Mouse (Mus musculus) midbrain, postnatal 0 days (tissue): Measurements from ENCODE around the gene Tmem260. TPM values are rescaled to one million over a fixed set of nuclear protein-coding genes. Genes with fewer than 3 reads are reported as not detected.

Source experiments
- ATAC-seq: fragments of 200-750 bp; cut with Nextera tagmentation; 2 replicates; pipeline ENCODE4 v1.8.0; 2017; ENCODE audit warnings: moderate number of reproducible peaks, mild to moderate bottlenecking, moderate TSS enrichment, moderate library complexity; ENCODE audit not compliant: low FRiP score
- DNase-seq: peaks from one replicate; pipeline ENCODE4 v3.0.0-alpha.2; 2015; ENCODE audit warnings: low spot score
- H3K27ac ChIP-seq: fragments of 300-500 bp; sonication (generic); 2 replicates; pipeline ENCODE4 v1.5.1; 2014; ENCODE audit warnings: low read depth, mild to moderate bottlenecking, low read length, mixed read lengths
- H3K27me3 ChIP-seq: fragments of 300-500 bp; sonication (generic); 2 replicates; pipeline ENCODE4 v1.6.1; 2014; ENCODE audit warnings: low read length, control low read depth, mixed read lengths; ENCODE audit not compliant: insufficient read depth
- H3K36me3 ChIP-seq: fragments of 300-500 bp; sonication (generic); 2 replicates; pipeline ENCODE4 v1.6.1; 2014; ENCODE audit warnings: low read length, control low read depth, mixed read lengths; ENCODE audit not compliant: insufficient read depth
- H3K4me1 ChIP-seq: fragments of 300-500 bp; sonication (generic); 2 replicates; pipeline ENCODE4 v1.6.1; 2014; ENCODE audit warnings: mild to moderate bottlenecking, control low read depth, antibody characterized with exemption, low read length, mixed read lengths; ENCODE audit not compliant: insufficient read depth
- H3K4me2 ChIP-seq: fragments of 300-500 bp; sonication (generic); 2 replicates; pipeline ENCODE4 v1.6.1; 2014; ENCODE audit warnings: low read depth, mild to moderate bottlenecking, low read length, mixed read lengths; ENCODE audit not compliant: poor library complexity, severe bottlenecking
- H3K4me3 ChIP-seq: fragments of 300-500 bp; sonication (generic); 2 replicates; pipeline ENCODE4 v1.5.1; 2014; ENCODE audit warnings: low read depth, mild to moderate bottlenecking, low read length, moderate library complexity
- H3K9ac ChIP-seq: fragments of 300-500 bp; sonication (generic); replicated peaks from 2 replicates; pipeline ENCODE4 v1.6.1; 2014; ENCODE audit warnings: mild to moderate bottlenecking, low read length, moderate library complexity, mixed read lengths; ENCODE audit not compliant: poor library complexity, severe bottlenecking
- H3K9me3 ChIP-seq: fragments of 300-500 bp; sonication (generic); 2 replicates; pipeline ENCODE4 v1.6.1; 2016; ENCODE audit warnings: low read length, control low read depth
- CTCF ChIP-seq: IDR thresholded peaks from 2 replicates; pipeline ENCODE4 v1.5.1; 2016; ENCODE audit warnings: antibody characterized with exemption, mild to moderate bottlenecking
- WGBS: fragments of 180-500 bp; shearing (Covaris S2); extraction: QIAGEN DNeasy Blood & Tissue Kit; methylation state at CpG from one replicate; pipeline ENCODE4 v1.1.7; 2014; 5-methylcytosine and 5-hydroxymethylcytosine counted together
- polyA plus RNA-seq: library from polyadenylated mRNA; unstranded; fragments of >200 nt; fragmentation: Nextera tagmentation; extraction: Ambion mirVana; gene quantifications from 2 replicates; pipeline ENCODE4 v1.2.1, GENCODE M21; 2015
- total RNA-seq: library from RNA; depleted of rRNA; stranded (reverse); fragments of >200 nt; gene quantifications from 2 replicates; pipeline ENCODE4 v1.2.3, GENCODE M21; 2014

Tmem260 gene
- total and polyA plus RNA-seq, 2 experiments from 2014 or later = 14.2 to 17.4 TPM

- 75% methylated on average over 6 of the region's 6 CpGs for WGBS
- Histone ChIP-seq H3K9ac (no peak overlapping the region), H3K4me1 (no peaks in the 10 kb centered on the region), H3K27me3 (no peaks in the 10 kb centered on the region), H3K36me3 (0 out of 2 replicates have a peak, but pooled peaks cover 3% of the 10 kb centered on the region), H3K4me2 (no peak overlapping the region), H3K9me3 (no peaks in the 10 kb centered on the region), H3K4me3 (no peak overlapping the region), H3K27ac (no peak overlapping the region)
- no peak for ATAC-seq
- no peak for DNase-seq
- TF ChIP-seq CTCF = no peak
These were observed 36.8 kb downstream of the Tmem260 start for GRCm38 (mm10) chr14:48482762-48483161.

GRCm38 (mm10) chr14:48493896-48494295 is 48.0 kb downstream of the Tmem260 start:
- peak; percentile 61 for DNase-seq
- peak; percentile 34; the same call in 1 of the 2 replicates for ATAC-seq
- H3K4me1 ChIP-seq = no peaks in the 10 kb centered on the region
- H3K4me3 ChIP-seq = no peak overlapping the region
- no peaks in the 10 kb centered on the region for H3K27me3 ChIP-seq
- H3K9me3 ChIP-seq = no peaks in the 10 kb centered on the region
- H3K36me3 ChIP-seq = peaks cover 9% of the 10 kb centered on the region
- no peak overlapping the region for H3K27ac ChIP-seq
- no peak overlapping the region for H3K4me2 ChIP-seq
- 33% methylated on average over 4 of the region's 4 CpGs for WGBS
- peak; percentile 80 for TF ChIP-seq CTCF
- no peak overlapping the region for H3K9ac ChIP-seq

DNA sequence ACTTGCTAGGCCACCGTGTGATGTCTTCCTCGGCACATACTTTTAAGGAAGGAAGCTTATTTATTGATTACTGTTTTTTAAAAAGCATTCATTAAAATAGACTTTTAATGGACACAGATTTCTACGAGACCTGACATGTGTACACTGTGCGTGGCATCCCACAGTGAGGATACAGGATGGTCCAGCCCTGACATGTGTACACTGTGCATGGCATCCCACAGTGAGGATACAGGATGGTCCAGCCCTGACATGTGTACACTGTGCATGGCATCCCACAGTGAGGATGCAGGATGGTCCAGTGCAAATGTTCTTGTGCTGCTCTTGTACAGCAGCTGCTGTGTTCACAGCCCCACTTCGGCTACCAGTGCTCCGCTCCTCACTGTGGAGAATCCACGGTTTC is 56.6 kb downstream of the Tmem260 start:
- Histone ChIP-seq H3K9ac (no peak overlapping the region), H3K27ac (no peak overlapping the region), H3K4me2 (no peak overlapping the region), H3K27me3 (no peaks in the 10 kb centered on the region), H3K4me3 (no peak overlapping the region), H3K36me3 (peaks cover 9% of the 10 kb centered on the region), H3K4me1 (no peaks in the 10 kb centered on the region; the same call in 1 of the 2 replicates), H3K9me3 (no peaks in the 10 kb centered on the region)
- DNase-seq = no peak
- no peak for ATAC-seq
- no peak for TF ChIP-seq CTCF
- WGBS = 88% methylated on average over 7 of the region's 7 CpGs

- ATAC-seq = no peak
- peak; percentile 28 for DNase-seq
- TF ChIP-seq CTCF = no peak
- peaks cover 3% of the 10 kb centered on the region; the same call in 1 of the 2 replicates for H3K36me3 ChIP-seq
- H3K9me3 ChIP-seq = no peaks in the 10 kb centered on the region
- no peaks in the 10 kb centered on the region for H3K27me3 ChIP-seq
- no peak overlapping the region for H3K4me2 ChIP-seq
- H3K27ac ChIP-seq = no peak overlapping the region
- H3K9ac ChIP-seq = no peak overlapping the region
- no peaks in the 10 kb centered on the region; the same call in 1 of the 2 replicates for H3K4me1 ChIP-seq
- WGBS = 32% methylated on average over 18 of the region's 18 CpGs
- no peak overlapping the region for H3K4me3 ChIP-seq
These were observed 58.0 kb downstream of the Tmem260 start for GRCm38 (mm10) chr14:48503691-48504565.

DNA sequence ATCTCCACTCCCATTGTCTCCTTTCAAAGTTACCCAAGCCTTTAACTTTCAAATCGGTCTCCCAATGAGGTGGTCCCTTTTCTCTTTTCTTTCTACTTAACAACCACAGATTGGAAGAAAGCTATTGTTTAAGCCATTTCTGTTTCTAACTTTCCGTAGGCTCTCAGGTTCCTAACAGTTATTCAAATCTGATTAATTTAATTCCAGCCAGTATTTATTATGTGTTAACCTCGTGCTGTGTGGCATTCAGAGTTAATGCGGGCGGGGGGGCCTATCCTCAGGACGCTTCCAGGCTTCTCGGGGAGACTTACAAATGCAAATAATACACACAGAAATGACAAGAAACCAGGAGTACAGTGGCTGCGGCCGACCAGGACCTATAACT is 58.6 kb downstream of the Tmem260 start:
- no peak for ATAC-seq
- H3K4me1 ChIP-seq = no peaks in the 10 kb centered on the region; the same call in 1 of the 2 replicates
- no peak overlapping the region for H3K4me3 ChIP-seq
- H3K27me3 ChIP-seq = 0 out of 2 replicates have a peak, but pooled peaks cover under 1% of the 10 kb centered on the region
- H3K36me3 ChIP-seq = peaks cover 10% of the 10 kb centered on the region
- TF ChIP-seq CTCF = no peak
- no peak overlapping the region for H3K27ac ChIP-seq
- no peak for DNase-seq
- no peak overlapping the region for H3K9ac ChIP-seq
- WGBS = 20% methylated on average over 9 of the region's 9 CpGs
- H3K9me3 ChIP-seq = no peaks in the 10 kb centered on the region
- H3K4me2 ChIP-seq = no peak overlapping the region

DNA sequence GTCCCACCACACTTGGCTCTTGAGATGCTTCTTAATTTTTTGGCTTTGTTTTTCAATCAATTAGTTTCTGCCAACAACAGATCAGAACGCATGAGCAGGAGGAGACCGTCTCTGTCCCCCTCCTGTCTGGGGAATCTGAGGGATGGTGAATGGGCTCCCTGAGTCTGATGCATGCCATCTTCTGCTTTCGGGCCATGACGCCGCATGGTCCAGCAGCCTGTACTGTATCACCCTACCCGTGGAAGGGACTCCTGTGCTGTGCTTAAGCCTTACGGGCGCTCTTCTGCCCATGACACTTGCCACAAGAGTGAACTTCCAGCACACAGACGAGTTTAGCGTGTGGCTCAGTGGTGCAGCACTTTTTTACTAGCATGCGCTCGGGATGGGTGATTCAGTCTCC is 59.7 kb downstream of the Tmem260 start:
- Histone ChIP-seq H3K27me3 (0 out of 2 replicates have a peak, but pooled peaks cover 5% of the 10 kb centered on the region), H3K9me3 (no peaks in the 10 kb centered on the region), H3K27ac (no peak overlapping the region), H3K36me3 (peaks cover 20% of the 10 kb centered on the region), H3K4me1 (no peaks in the 10 kb centered on the region; the same call in 1 of the 2 replicates), H3K9ac (no peak overlapping the region), H3K4me2 (no peak overlapping the region), H3K4me3 (no peak overlapping the region)
- 95% methylated on average over 12 of the region's 12 CpGs for WGBS
- no peak for TF ChIP-seq CTCF
- DNase-seq (no peak), ATAC-seq (no peak)
